Mouse (Mus musculus) kidney, adult 2 months (tissue): ENCODE results near the gene Dnajc7. TPM values are rescaled to one million over a fixed set of nuclear protein-coding genes. Genes with fewer than 3 reads are reported as not detected.
"Not testable (repeated sequence)": the region's sequence is repeated elsewhere in the genome, so short reads cannot be mapped to it uniquely, and the experiment has no call there.

ENCODE experiments used
- DNase-seq: peaks from one replicate; pipeline ENCODE4 v3.0.0; 2021
- H3K27ac ChIP-seq: fragments of 200-500 bp; 2 replicates; pipeline ENCODE4 v1.5.1; 2012; ENCODE audit warnings: low read depth, low read length, control low read depth, inconsistent platforms; ENCODE audit not compliant: insufficient read depth
- H3K27me3 ChIP-seq: fragments of 200-500 bp; replicated peaks from 2 replicates; pipeline ENCODE4 v1.6.1; 2012; ENCODE audit warnings: mild to moderate bottlenecking, moderate library complexity, low read length, inconsistent platforms; ENCODE audit not compliant: control insufficient read depth, insufficient read depth
- H3K36me3 ChIP-seq: fragments of 200-500 bp; 2 replicates; pipeline ENCODE4 v1.6.1; 2012; ENCODE audit warnings: mild to moderate bottlenecking, moderate library complexity, low read length, inconsistent platforms; ENCODE audit not compliant: control insufficient read depth, insufficient read depth
- H3K4me1 ChIP-seq: fragments of 200-500 bp; 2 replicates; pipeline ENCODE4 v1.6.1; 2011; ENCODE audit warnings: low read length; ENCODE audit not compliant: control insufficient read depth, insufficient read depth
- H3K4me3 ChIP-seq: fragments of 200-500 bp; 2 replicates; pipeline ENCODE4 v1.5.1; 2011; ENCODE audit warnings: mild to moderate bottlenecking, low read depth, low read length, control low read depth; ENCODE audit not compliant: insufficient read depth
- CTCF ChIP-seq: fragments of 200-500 bp; conservative IDR thresholded peaks from 2 replicates; pipeline ENCODE4 v1.5.1; 2011; ENCODE audit warnings: low read depth, mild to moderate bottlenecking, control low read depth, low read length, moderate library complexity, mixed read lengths; ENCODE audit not compliant: insufficient read depth, insufficient read length
- POLR2A ChIP-seq: fragments of 200-500 bp; IDR thresholded peaks from one replicate; pipeline ENCODE4 v1.6.1; 2011; ENCODE audit warnings: low read depth, low read length, control low read depth
- WGBS: fragments of 180-500 bp; shearing (Covaris S2); methylation state at CpG from one replicate; pipeline ENCODE4 v1.1.7; 2018; 5-methylcytosine and 5-hydroxymethylcytosine counted together
- polyA plus RNA-seq: library from polyadenylated mRNA; depleted of rRNA; stranded (reverse); fragments of >200 nt; gene quantifications from 2 replicates; pipeline ENCODE4 v1.2.3, GENCODE M21; 2012

The Dnajc7 gene
- polyA plus RNA-seq, 1 experiment: 45.6 TPM

- H3K36me3 ChIP-seq: peaks cover 4% of the 10 kb centered on the region
- H3K4me3 ChIP-seq: no peak overlapping the region
- TF ChIP-seq POLR2A: no peak
- TF ChIP-seq CTCF: no peak
- DNase-seq: no peak
- WGBS: 76% methylated on average over 7 of the region's 7 CpGs
- H3K4me1 ChIP-seq: no peaks in the 10 kb centered on the region
- H3K27me3 ChIP-seq: no peaks in the 10 kb centered on the region
- no peak overlapping the region for H3K27ac ChIP-seq
Observed at GRCm38 (mm10) chr11:100594608-100595007, 25.4 kb downstream of the Dnajc7 start.

- H3K27me3 ChIP-seq: no peaks in the 10 kb centered on the region
- 81% methylated on average over 11 of the region's 11 CpGs for WGBS
- H3K27ac ChIP-seq: no peak overlapping the region
- no peaks in the 10 kb centered on the region for H3K4me1 ChIP-seq
- no peak for TF ChIP-seq POLR2A
- TF ChIP-seq CTCF: no peak
- no peak overlapping the region for H3K4me3 ChIP-seq
- no peak for DNase-seq
- H3K36me3 ChIP-seq: peaks cover 7% of the 10 kb centered on the region; the same call in 1 of the 2 replicates
Observed at GRCm38 (mm10) chr11:100592346-100593046, 27.5 kb downstream of the Dnajc7 start.

GRCm38 (mm10) chr11:100588462-100588861 lies 31.5 kb downstream of the Dnajc7 start:
- H3K36me3 ChIP-seq: peaks cover 18% of the 10 kb centered on the region
- no peak overlapping the region for H3K4me3 ChIP-seq
- no peak overlapping the region for H3K27ac ChIP-seq
- TF ChIP-seq POLR2A (no peak), CTCF (no peak)
- no peak for DNase-seq
- no peaks in the 10 kb centered on the region for H3K4me1 ChIP-seq
- WGBS: 89% methylated on average over 2 of the region's 2 CpGs
- H3K27me3 ChIP-seq: no peaks in the 10 kb centered on the region

GRCm38 (mm10) chr11:100585148-100585547 lies 34.8 kb downstream of the Dnajc7 start:
- WGBS: 92% methylated on average over 3 of the region's 3 CpGs
- Histone ChIP-seq H3K4me3 (no peak overlapping the region), H3K36me3 (peaks cover 18% of the 10 kb centered on the region), H3K4me1 (no peaks in the 10 kb centered on the region), H3K27me3 (no peaks in the 10 kb centered on the region), H3K27ac (no peak overlapping the region)
- DNase-seq: no peak
- no peak for TF ChIP-seq POLR2A
- no peak for TF ChIP-seq CTCF

- no peak for DNase-seq
- Histone ChIP-seq H3K4me1 (no peaks in the 10 kb centered on the region), H3K36me3 (peaks cover 16% of the 10 kb centered on the region), H3K27ac (no peak overlapping the region), H3K4me3 (no peak overlapping the region), H3K27me3 (no peaks in the 10 kb centered on the region)
- no peak for TF ChIP-seq POLR2A
- no peak for TF ChIP-seq CTCF
- WGBS: 82% methylated on average over 7 of the region's 7 CpGs
Observed at GRCm38 (mm10) chr11:100584561-100584961, 35.4 kb downstream of the Dnajc7 start.

GRCm38 (mm10) chr11:100582836-100583235 lies 37.1 kb downstream of the Dnajc7 start:
- TF ChIP-seq POLR2A (no peak), CTCF (no peak)
- Histone ChIP-seq H3K27me3 (no peaks in the 10 kb centered on the region), H3K27ac (no peak overlapping the region), H3K36me3 (peaks cover 15% of the 10 kb centered on the region), H3K4me3 (no peak overlapping the region), H3K4me1 (no peaks in the 10 kb centered on the region)
- DNase-seq: no peak
- WGBS: 78% methylated on average over 2 of the region's 2 CpGs

- not testable (repeated sequence) for H3K4me1 ChIP-seq, H3K27ac ChIP-seq, H3K27me3 ChIP-seq, H3K4me3 ChIP-seq, DNase-seq
- 96% methylated on average over 1 of the region's 1 CpGs for WGBS
- H3K36me3 ChIP-seq: peaks cover 11% of the 10 kb centered on the region
Observed at GRCm38 (mm10) chr11:100582413-100582812, 37.6 kb downstream of the Dnajc7 start.
